Mouse (Mus musculus): ENCODE data around the gene Mrpl49. TPM values are rescaled to one million over a fixed set of nuclear protein-coding genes. Genes with fewer than 3 reads are reported as not detected.

Gene Mrpl49
- polyA plus RNA-seq, 1 experiment from 2014 or later: 75.6 TPM

DNA sequence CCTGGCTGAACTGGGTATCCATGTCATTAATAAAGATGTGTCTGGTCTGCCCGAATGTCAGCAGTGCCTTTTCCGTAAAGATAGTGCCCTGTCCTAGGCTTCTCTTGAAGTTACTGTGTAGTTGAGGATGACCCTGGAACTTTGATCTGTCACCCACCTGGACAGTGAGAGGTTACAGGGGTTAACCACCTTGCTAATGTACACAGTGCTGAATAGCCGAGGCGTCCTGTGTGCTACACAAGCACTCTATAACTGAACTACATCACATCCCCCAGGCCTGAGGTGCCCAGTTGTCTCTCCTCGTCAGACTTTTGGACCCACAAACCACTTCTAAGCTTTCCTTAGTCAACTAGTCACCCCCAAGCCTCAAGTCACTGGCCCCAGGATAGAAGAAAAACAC is 4.8 kb upstream of the Mrpl49 start:
- Histone ChIP-seq H3K27ac (no peak overlapping the region), H3K4me1 (peaks cover 54% of the 10 kb centered on the region), H3K27me3 (no peaks in the 10 kb centered on the region), H3K4me2 (peak overlapping the region; percentile 100), H3K9me3 (replicated peaks) (no peaks in the 10 kb centered on the region), H3K4me3 (peak overlapping the region; percentile 89), H3K9ac (peak overlapping the region; percentile 99), H3K36me3 (ENCODE audit: poor library complexity, severe bottlenecking) (peaks cover 18% of the 10 kb centered on the region)
- WGBS: 72% methylated on average over 5 of the region's 5 CpGs
- ATAC-seq: no peak

DNA sequence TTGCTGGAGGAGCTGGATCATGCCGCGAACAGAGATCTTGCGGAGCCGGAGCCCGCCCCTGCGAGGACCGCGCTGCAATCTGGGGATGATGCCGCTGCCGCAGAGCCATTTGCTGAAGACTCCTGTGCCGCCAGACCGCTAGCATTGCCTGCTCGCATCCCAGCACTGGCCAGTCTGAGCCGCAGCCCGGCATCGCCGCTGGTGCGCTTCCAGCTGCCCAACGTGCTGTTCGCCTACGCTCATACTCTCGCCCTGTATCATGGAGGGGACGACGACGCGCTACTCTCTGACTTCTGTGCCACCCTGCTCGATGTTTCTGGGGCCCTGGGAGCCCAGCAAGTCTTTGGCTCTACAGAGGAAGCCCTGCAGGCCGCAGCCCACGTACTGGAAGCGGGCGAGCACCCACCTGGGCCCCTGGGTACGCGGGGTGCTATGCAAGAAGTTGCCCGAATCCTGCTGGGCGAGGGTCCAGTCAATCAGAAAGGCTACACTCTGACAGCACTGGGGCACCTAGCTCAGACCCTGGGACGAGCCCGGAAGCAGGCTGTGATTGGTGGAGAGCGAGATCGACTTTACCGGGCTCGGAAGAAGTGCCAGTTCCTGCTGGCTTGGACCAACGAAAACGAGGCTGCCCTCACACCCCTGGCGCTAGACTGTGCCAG is 4.2 kb upstream of the Mrpl49 start:
- no peak for ATAC-seq
- H3K27ac ChIP-seq: peak overlapping the region; percentile 97
- WGBS: 1% methylated on average over 43 of the region's 44 CpGs
- peak overlapping the region; percentile 100 for H3K4me2 ChIP-seq
- peak overlapping the region; percentile 99 for H3K9ac ChIP-seq
- peak overlapping the region; percentile 89 for H3K4me3 ChIP-seq
- H3K36me3 ChIP-seq (ENCODE audit: poor library complexity, severe bottlenecking): peaks cover 18% of the 10 kb centered on the region
- H3K9me3 ChIP-seq (replicated peaks): no peaks in the 10 kb centered on the region
- peaks cover 51% of the 10 kb centered on the region for H3K4me1 ChIP-seq
- no peaks in the 10 kb centered on the region for H3K27me3 ChIP-seq

DNA sequence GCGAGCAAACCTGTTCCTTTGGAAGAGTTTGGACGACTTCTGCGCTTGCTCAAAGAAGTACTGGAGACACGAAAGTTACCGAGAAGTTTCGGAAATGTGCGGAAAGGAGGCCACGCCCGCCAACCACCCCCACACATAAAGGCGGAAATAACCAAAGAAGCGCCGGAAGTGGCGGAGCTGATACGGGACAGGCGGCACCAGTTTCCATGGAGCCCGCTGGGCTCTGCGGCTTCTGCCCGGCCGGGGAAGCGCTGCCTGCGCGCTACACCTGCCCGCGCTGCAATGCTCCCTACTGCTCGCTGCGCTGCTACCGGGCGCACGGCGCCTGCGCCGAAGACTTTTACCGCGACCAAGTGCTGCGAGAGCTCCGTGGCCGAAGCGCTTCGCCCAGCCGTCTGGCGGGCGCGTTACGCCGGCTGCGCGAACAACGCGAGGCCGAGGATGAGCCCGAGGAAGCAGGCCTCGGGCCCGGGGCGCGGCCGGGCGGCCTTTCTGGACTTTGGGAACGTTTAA is 3.5 kb upstream of the Mrpl49 start, which contains the start of gene Znhit2:
TSS of gene Znhit2 (plus strand) at position 172 of the 513 bp plus-strand sequence.
- Histone ChIP-seq H3K4me2 (peak within 1 kb of the TSS; percentile 100), H3K4me3 (peak within 1 kb of the TSS; percentile 89), H3K4me1 (peaks cover 51% of the 10 kb centered on the region), H3K27ac (peak within 1 kb of the TSS; percentile 97), H3K9me3 (replicated peaks) (no peaks in the 10 kb centered on the region), H3K27me3 (no peaks in the 10 kb centered on the region), H3K36me3 (ENCODE audit: poor library complexity, severe bottlenecking) (peaks cover 18% of the 10 kb centered on the region), H3K9ac (peak within 1 kb of the TSS; percentile 99)
- peak; percentile 63 for ATAC-seq
- WGBS: 1% methylated on average over 58 of the region's 58 CpGs

- Histone ChIP-seq H3K4me1 (peaks cover 47% of the 10 kb centered on the region), H3K4me3 (peak overlapping the region; percentile 87), H3K27me3 (no peaks in the 10 kb centered on the region), H3K36me3 (ENCODE audit: poor library complexity, severe bottlenecking) (peaks cover 37% of the 10 kb centered on the region), H3K9me3 (replicated peaks) (no peaks in the 10 kb centered on the region), H3K4me2 (peak overlapping the region; percentile 86), H3K27ac (no peak overlapping the region), H3K9ac (peak overlapping the region; percentile 95)
- WGBS: 91% methylated on average over 5 of the region's 5 CpGs
- no peak for ATAC-seq
Observed at GRCm38 (mm10) chr19:6058966-6059365, 1.4 kb upstream of the Mrpl49 start.

- H3K36me3 ChIP-seq (ENCODE audit: poor library complexity, severe bottlenecking): peaks cover 42% of the 10 kb centered on the region
- H3K9me3 ChIP-seq (replicated peaks): no peaks in the 10 kb centered on the region
- ATAC-seq: no peak
- no peaks in the 10 kb centered on the region for H3K27me3 ChIP-seq
- H3K4me2 ChIP-seq: peak overlapping the region; percentile 86
- peak overlapping the region; percentile 95 for H3K9ac ChIP-seq
- H3K4me3 ChIP-seq: peak overlapping the region; percentile 87
- peaks cover 47% of the 10 kb centered on the region for H3K4me1 ChIP-seq
- WGBS: 44% methylated on average over 5 of the region's 5 CpGs
- no peak overlapping the region for H3K27ac ChIP-seq
Observed at GRCm38 (mm10) chr19:6058513-6058912, 928 bp upstream of the Mrpl49 start.

DNA sequence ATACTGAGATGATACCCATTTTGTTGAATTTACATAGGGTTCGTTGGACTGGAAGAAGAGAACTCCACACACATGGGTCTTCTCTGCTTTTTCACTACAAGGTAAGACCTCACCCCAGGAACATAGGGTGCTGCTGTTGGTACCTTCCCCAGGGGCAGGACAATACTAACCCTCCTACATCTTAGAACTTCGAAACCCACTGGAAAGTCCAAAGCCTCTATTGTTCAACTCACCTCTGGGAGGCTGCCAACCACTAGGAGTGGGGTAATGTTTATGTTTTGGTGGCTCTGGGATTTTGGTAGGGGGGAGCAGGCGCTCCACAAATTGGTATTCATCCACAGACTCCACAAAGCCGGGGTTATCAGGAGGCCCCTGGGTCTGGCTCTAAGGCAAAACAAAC is 889 bp downstream of the Mrpl49 start:
- peaks cover 28% of the 10 kb centered on the region for H3K4me1 ChIP-seq
- no peak for ATAC-seq
- no peaks in the 10 kb centered on the region for H3K9me3 ChIP-seq (replicated peaks)
- H3K36me3 ChIP-seq (ENCODE audit: poor library complexity, severe bottlenecking): peaks cover 60% of the 10 kb centered on the region
- WGBS: 43% methylated on average over 4 of the region's 4 CpGs
- H3K9ac ChIP-seq: peak overlapping the region; percentile 95
- H3K27ac ChIP-seq: no peak overlapping the region
- peak overlapping the region; percentile 87 for H3K4me3 ChIP-seq
- H3K27me3 ChIP-seq: no peaks in the 10 kb centered on the region
- H3K4me2 ChIP-seq: peak overlapping the region; percentile 81

DNA sequence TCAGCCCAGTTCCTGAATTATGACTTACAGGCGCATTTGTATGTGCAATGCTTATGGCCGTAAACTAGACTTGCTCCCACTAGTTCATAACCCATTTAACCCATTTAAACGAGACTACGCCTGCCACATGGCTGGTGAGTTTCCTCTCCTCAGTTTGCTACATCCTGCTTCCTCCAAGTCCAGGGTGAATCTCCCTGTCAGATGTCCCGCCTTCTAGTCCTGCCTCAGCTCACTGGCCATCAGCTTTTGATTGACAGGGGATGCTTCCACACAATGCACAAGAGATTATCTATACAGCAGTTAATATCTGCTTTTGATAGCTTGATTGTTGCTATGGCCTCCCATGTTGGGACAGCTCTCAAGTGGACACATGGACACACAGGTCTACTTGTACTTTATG is 3.3 kb downstream of the Mrpl49 start:
- 88% methylated on average over 5 of the region's 5 CpGs for WGBS
- Histone ChIP-seq H3K9me3 (replicated peaks) (no peaks in the 10 kb centered on the region), H3K36me3 (ENCODE audit: poor library complexity, severe bottlenecking) (peaks cover 73% of the 10 kb centered on the region)

GRCm38 (mm10) chr19:6052516-6052915 is 5.1 kb downstream of the Mrpl49 start:
- 87% methylated on average over 7 of the region's 7 CpGs for WGBS

More for the DNA sequence above, 3.3 kb downstream of the Mrpl49 start:
- Histone ChIP-seq H3K27ac (no peak overlapping the region), H3K9ac (no peak overlapping the region), H3K4me2 (no peak overlapping the region), H3K4me3 (no peak overlapping the region), H3K4me1 (peaks cover 21% of the 10 kb centered on the region), H3K27me3 (no peaks in the 10 kb centered on the region)
- ATAC-seq: no peak

GRCm38 (mm10) chr19:6048681-6049410 is 8.7 kb downstream of the Mrpl49 start:
- H3K4me3 ChIP-seq: no peak overlapping the region; the same call in 1 of the 2 replicates
- ATAC-seq: no peak
- H3K27ac ChIP-seq: no peak overlapping the region
- peaks cover 27% of the 10 kb centered on the region for H3K4me1 ChIP-seq
- peak overlapping the region; percentile 99; the same call in 1 of the 2 replicates for H3K4me2 ChIP-seq
- no peak overlapping the region for H3K9ac ChIP-seq
- H3K9me3 ChIP-seq (replicated peaks): no peaks in the 10 kb centered on the region
- no peaks in the 10 kb centered on the region for H3K27me3 ChIP-seq
- H3K36me3 ChIP-seq (ENCODE audit: poor library complexity, severe bottlenecking): peaks cover 59% of the 10 kb centered on the region
- 91% methylated on average over 11 of the region's 11 CpGs for WGBS

More at GRCm38 (mm10) chr19:6052516-6052915, 5.1 kb downstream of the Mrpl49 start:
- no peak overlapping the region for H3K27ac ChIP-seq
- no peaks in the 10 kb centered on the region for H3K9me3 ChIP-seq (replicated peaks)
- H3K36me3 ChIP-seq (ENCODE audit: poor library complexity, severe bottlenecking): peaks cover 79% of the 10 kb centered on the region
- no peak overlapping the region for H3K4me3 ChIP-seq
- H3K4me1 ChIP-seq: peaks cover 25% of the 10 kb centered on the region
- H3K4me2 ChIP-seq: no peak overlapping the region
- no peak for ATAC-seq
- H3K9ac ChIP-seq: no peak overlapping the region
- no peaks in the 10 kb centered on the region for H3K27me3 ChIP-seq

DNA sequence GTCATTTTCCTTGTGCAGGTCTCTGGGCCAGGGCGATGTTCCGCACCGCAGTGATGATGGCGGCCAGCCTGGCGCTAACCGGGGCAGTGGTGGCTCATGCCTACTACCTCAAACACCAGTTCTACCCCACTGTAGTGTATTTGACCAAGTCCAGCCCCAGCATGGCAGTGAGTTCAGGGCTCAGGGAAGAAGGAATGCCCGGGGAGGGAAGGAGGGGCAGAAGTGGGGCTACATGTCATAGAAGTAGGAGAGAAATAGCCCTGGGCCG is 9.8 kb downstream of the Mrpl49 start:
- Histone ChIP-seq H3K27me3 (no peaks in the 10 kb centered on the region), H3K9me3 (replicated peaks) (no peaks in the 10 kb centered on the region), H3K27ac (no peak overlapping the region), H3K4me1 (peaks cover 27% of the 10 kb centered on the region), H3K4me2 (peak overlapping the region; percentile 99), H3K36me3 (ENCODE audit: poor library complexity, severe bottlenecking) (peaks cover 48% of the 10 kb centered on the region), H3K4me3 (peak overlapping the region; percentile 95), H3K9ac (peak overlapping the region; percentile 95)
- no peak for ATAC-seq
- WGBS: 91% methylated on average over 8 of the region's 8 CpGs

DNA sequence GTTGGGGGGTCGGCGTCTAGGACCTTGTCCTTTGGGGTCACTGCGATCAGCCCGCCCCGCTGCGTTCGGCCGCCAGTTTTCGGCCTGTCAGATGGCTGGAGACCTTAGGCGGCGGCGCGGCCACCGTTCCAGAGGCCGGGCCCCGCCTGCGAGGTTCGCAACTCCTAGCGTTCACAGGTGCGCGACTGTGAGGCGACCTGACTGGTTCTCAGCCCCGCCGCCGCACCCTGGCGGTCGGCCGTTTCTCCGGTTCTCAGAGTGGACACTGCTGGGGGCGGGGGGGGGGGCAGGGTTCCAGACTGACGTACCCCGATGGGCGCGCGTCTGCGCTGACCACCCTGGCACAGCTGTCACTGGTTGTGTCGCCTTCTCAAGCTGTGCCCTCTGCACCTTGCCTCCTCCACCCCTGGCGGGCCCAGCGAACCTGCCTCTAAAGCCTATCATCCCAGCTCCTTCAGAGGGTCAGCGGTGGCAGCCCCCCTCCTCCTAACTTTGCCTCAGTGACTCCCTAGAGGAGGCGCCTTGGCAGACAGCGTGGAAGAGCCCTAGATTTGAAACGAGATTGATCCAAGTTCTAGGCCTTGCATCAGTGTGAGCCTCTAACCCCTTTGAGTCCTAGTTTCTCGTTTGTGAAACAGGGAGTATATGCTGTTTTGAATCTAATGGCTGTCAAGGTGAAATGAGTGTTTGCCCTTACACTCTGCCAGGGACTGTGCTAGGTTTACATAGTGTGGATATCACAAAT is 10.3 kb downstream of the Mrpl49 start:
- Histone ChIP-seq H3K4me2 (peak overlapping the region; percentile 99), H3K27ac (peak overlapping the region; percentile 98), H3K9me3 (replicated peaks) (no peaks in the 10 kb centered on the region), H3K4me1 (peaks cover 27% of the 10 kb centered on the region), H3K4me3 (peak overlapping the region; percentile 95), H3K9ac (peak overlapping the region; percentile 95), H3K36me3 (ENCODE audit: poor library complexity, severe bottlenecking) (peaks cover 43% of the 10 kb centered on the region), H3K27me3 (no peaks in the 10 kb centered on the region)
- 2% methylated on average over 39 of the region's 44 CpGs for WGBS
- peak; percentile 9 for ATAC-seq
